8 mouse cellular contexts compared by ENCODE assay signal in genomic region chr4:53931499-53931898, GRCm38 (mm10).
DNase-seq lines count a peak whose midpoint lies in the region; TF ChIP-seq lines count a peak whose summit lies in the region.

No protein-coding gene starts in this region.

- DNase-seq in adrenal gland, postnatal 14 days = peak; percentile 73
- peak; percentile 60 for DNase-seq in heart, postnatal 4 days
- peak; percentile 38 to 61 for DNase-seq in layer of hippocampus, adult 18-20 months (ENCODE audit: low spot score in 2 of 2)
- DNase-seq in lung, adult 2 months = peak; percentile 22
- DNase-seq in spleen, postnatal 36 days (ENCODE audit: low spot score in 2 of 2) = no peak

- H3K9me3 ChIP-seq in ES-Bruce4 (replicated peaks; ENCODE audit: control insufficient read depth, insufficient read depth, low read length, poor library complexity, severe bottlenecking) = no peaks in the 10 kb centered on the region

- WGBS in lung, adult 2 months = 7% methylated on average over 10 of the region's 10 CpGs
- 7% methylated on average over 10 of the region's 10 CpGs for WGBS in olfactory bulb, adult 2 months

- TF ChIP-seq CTCF in ES-Bruce4 (IDR thresholded peaks at IDR 0.05; ENCODE audit: low read depth, low read length) = peak; percentile 91
- TF ChIP-seq CTCF in embryonic fibroblast, embryonic 13.5 days (IDR thresholded peaks at IDR 0.05; ENCODE audit: borderline replicate concordance, insufficient read depth, low read length) = peak; percentile 93
- TF ChIP-seq CTCF in lung, adult 2 months (IDR thresholded peaks at IDR 0.05; ENCODE audit: insufficient read depth, low read length) = peak; percentile 87
- TF ChIP-seq CTCF in olfactory bulb, adult 2 months (IDR thresholded peaks at IDR 0.05; ENCODE audit: insufficient read depth, low read depth, low read length) = peak; percentile 86

- H3K4me3 ChIP-seq in ES-Bruce4 (ENCODE audit: low read depth, low read length) = no peak overlapping the region; the same call in 1 of the 2 replicates
- H3K4me3 ChIP-seq in embryonic fibroblast, embryonic 13.5 days (ENCODE audit: insufficient read depth, low read length) = no peak overlapping the region
- H3K4me3 ChIP-seq in lung, adult 2 months (replicated peaks; ENCODE audit: extremely low read depth, low read depth, low read length) = no peak overlapping the region
- peak overlapping the region; percentile 16; the same call in 1 of the 2 replicates for H3K4me3 ChIP-seq in olfactory bulb, adult 2 months (ENCODE audit: insufficient read depth, low read depth, low read length)

- TF ChIP-seq EP300 in ES-Bruce4 (IDR thresholded peaks at IDR 0.05; ENCODE audit: insufficient read depth, low read depth, low read length) = 0 out of 2 replicates have a peak, but pooled peaks have one; percentile 18

- no peak overlapping the region for H3K9ac ChIP-seq in ES-Bruce4 (ENCODE audit: low read depth, poor library complexity, severe bottlenecking)

- TF ChIP-seq POLR2A in ES-Bruce4 (IDR thresholded peaks at IDR 0.05; ENCODE audit: insufficient read depth, low read length) = no peak
- TF ChIP-seq POLR2A in embryonic fibroblast, embryonic 13.5 days (IDR thresholded peaks at IDR 0.05; ENCODE audit: low read depth, low read length) = no peak
- no peak for TF ChIP-seq POLR2A in lung, adult 2 months (IDR thresholded peaks at IDR 0.05; ENCODE audit: borderline replicate concordance, extremely low read depth, low read depth, low read length)
- TF ChIP-seq POLR2A in olfactory bulb, adult 2 months (IDR thresholded peaks at IDR 0.05; ENCODE audit: insufficient read depth, low read depth, low read length) = no peak

- no peaks in the 10 kb centered on the region for H3K36me3 ChIP-seq in ES-Bruce4 (ENCODE audit: control insufficient read depth, insufficient read depth, low read length, poor library complexity, severe bottlenecking)

- H3K27ac ChIP-seq in ES-Bruce4 (ENCODE audit: insufficient read depth, low read length) = no peak overlapping the region
- no peak overlapping the region for H3K27ac ChIP-seq in embryonic fibroblast, embryonic 13.5 days (ENCODE audit: insufficient read depth, low read length)
- H3K27ac ChIP-seq in olfactory bulb, adult 2 months (ENCODE audit: insufficient read depth, low read depth, low read length) = no peak overlapping the region

- no peaks in the 10 kb centered on the region for H3K27me3 ChIP-seq in ES-Bruce4 (ENCODE audit: control insufficient read depth, insufficient read depth, low read length, poor library complexity, severe bottlenecking)

- H3K4me1 ChIP-seq in ES-Bruce4 (ENCODE audit: control insufficient read depth, insufficient read depth, low read length) = no peaks in the 10 kb centered on the region
- H3K4me1 ChIP-seq in embryonic fibroblast, embryonic 13.5 days (ENCODE audit: control insufficient read depth, insufficient read depth, low read length) = no peaks in the 10 kb centered on the region
- no peaks in the 10 kb centered on the region; the same call in 1 of the 2 replicates for H3K4me1 ChIP-seq in lung, adult 2 months (ENCODE audit: control insufficient read depth, insufficient read depth, low read length)
- H3K4me1 ChIP-seq in olfactory bulb, adult 2 months (ENCODE audit: control insufficient read depth, insufficient read depth, low read length) = peaks cover 4% of the 10 kb centered on the region; the same call in 1 of the 2 replicates

Comparison
In these comparisons a context has a peak if more than half of its experiments do, and no peak if none do; other contexts are left out.
1. DNase-seq: peak in adrenal gland, postnatal 14 days (single experiment), heart, postnatal 4 days (single experiment), layer of hippocampus, adult 18-20 months (2 of 2) and lung, adult 2 months (single experiment); none in spleen, postnatal 36 days (0 of 2).
2. Peak in every context shown above with its lines, with median percentiles within 50 percentile points of each other: CTCF ChIP-seq.